Mouse (Mus musculus): ENCODE measurements around the gene Gm10181.
"Not testable (repeated sequence)": the region's sequence is repeated elsewhere in the genome, so short reads cannot be mapped to it uniquely, and the experiment has no call there.

Gene Gm10181

DNA sequence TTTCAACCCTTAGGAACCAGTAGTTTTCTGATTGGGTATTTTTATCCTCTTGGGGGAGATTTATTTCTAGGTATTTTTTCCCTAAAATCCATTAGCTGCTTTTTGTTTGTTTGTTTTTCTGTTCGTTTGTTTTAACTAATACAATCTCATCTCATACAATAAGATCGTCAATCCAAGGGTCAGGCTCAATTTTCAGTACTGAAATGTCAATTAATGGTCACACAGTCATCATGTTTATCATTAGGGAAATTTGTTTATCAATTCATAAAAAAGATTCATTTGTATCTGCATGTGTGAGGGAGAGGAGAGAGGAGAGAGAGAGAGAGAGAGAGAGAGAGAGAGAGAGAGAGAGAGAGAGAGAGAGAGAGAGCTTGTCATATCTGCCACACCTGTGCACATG is at the start of gene Gm10181:
Gm10181 (plus strand) TSS at position 301 of the 400 bp plus-strand sequence.
- in situ Hi-C loops (cut with MboI, MseI), result no loop called here

DNA sequence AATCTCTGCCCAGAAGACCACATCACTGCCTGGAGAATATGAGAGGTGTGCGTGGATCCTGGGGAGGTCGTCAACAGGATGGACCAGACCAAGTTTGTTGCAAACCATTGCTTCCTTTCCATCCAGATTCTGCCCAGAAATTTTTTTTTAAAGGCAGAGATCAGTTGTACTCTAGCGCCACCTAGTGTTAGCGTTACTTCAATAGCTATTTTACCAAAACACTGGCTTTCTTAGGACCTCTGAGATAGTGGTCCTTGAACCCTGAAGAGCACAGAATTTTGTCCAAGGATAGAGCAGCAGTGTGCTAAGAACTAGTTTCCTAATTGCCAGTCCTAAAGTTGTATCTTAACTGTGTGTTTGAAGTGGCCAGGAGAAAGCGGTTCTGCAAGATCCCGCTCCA is 47.6 kb upstream of the Gm10181 start:
- in situ Hi-C loops (cut with MboI, MseI), result loop anchor here (5.0 to 25.0 kb wide), 3 partner anchors 279 to 339 kb away; partner anchors contain the start of gene Tbx20 (in 1 of the 2)

DNA sequence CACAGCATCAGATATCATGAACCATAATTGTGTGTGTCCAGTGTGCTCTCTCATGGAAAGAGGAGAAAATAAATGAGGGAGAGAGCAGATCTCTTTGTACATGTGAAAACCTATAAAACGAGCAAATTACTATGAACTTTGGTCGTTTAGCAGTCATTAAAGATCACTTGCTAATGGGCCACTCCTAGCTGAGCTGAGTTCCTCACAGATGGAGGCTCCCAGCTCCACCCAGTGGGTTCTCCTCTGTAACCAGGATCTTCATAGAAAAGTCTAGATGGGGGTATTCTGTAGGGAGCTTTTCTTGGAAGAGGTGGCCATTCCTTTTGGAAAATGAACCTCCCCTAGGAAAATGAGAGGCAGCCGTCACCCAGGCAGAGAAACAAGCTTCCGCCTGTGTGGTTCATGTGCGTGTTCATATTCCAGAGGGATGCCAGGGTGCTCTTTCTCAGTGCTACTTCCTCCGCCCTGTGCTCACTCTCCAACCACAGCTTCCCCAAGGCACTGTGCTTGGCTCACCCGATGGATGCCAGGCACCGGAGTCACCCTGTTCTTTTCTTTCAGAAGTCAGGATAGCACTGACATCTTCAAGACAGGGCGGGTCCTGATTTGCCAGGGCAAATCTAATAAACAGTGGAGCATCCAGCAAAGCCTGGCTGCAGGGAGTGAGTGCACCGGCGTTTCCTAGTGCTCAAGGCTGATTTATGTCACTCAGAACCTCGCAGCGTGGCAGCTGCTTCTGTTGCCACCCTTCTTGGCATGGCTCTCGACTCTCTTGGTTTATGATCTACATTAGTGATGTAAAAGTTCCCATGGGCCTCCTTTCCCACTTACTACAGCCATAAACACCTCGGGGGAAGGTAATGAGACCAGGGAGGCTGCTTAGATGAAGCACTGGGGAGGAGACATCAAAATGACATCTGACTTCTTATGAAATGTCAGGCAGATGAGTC is 46.8 kb upstream of the Gm10181 start:
- in situ Hi-C loops (cut with MboI, MseI), result loop anchor here (5.0 to 25.0 kb wide), 3 partner anchors 280 to 340 kb away; partner anchors contain the start of gene Tbx20 (in 1 of the 2)

GRCm38 (mm10) chr9:25044325-25044724 is 44.9 kb upstream of the Gm10181 start:
- in situ Hi-C loops (cut with MboI, MseI), result loop anchor here (5.0 to 25.0 kb wide), 3 partner anchors 282 to 342 kb away; partner anchors contain the start of gene Tbx20 (in 1 of the 2)

DNA sequence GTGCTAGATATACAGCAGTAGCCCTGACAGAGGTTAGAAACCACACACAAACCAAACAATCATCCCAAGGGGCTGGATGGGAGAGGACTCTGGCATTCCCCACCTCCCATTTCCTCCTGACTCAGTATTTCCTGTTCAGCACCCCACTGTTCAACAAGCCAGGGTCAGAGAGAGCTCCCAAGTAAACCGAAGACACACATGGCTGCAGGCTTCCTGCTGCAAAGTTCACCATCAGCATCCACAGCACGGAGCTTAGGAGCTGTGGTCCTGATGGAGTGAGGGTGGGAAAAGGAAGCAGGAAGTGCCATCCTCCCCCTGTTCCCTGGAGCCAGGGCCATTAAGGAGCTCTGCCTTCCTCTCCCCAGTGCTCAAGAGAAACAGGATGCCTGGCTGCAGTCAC is 40.9 kb upstream of the Gm10181 start:
- in situ Hi-C loops (cut with MboI, MseI), result loop anchor here in 1 of 2 experiments (25.0 kb wide), 1 partner anchor 286 kb away; the partner anchor contains the start of gene Tbx20

DNA sequence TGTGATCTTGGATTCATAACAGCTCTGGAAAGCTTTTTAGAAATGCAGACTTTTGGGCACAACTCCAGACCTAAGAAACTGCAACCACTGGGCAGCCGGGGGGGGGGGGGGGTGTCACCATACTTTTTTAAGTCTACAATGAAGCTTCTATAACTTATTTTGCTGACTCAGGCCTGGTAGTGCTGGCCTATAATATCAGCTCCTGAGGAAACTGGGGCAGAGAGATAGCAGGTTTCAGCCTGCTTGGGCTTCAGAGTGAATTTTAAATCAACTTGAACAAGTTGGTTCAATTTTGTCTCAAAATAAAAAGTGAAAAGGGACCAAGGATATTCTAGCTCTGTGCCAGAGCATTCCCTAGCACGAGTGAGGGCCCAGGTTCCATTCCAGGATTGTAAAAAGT is 40.3 kb upstream of the Gm10181 start:
- in situ Hi-C loops (cut with MboI, MseI), result loop anchor here in 1 of 2 experiments (25.0 kb wide), 1 partner anchor 287 kb away; the partner anchor contains the start of gene Tbx20

GRCm38 (mm10) chr9:25051901-25052300 is 37.3 kb upstream of the Gm10181 start:
- in situ Hi-C loops (cut with MboI, MseI), result no loop called here

DNA sequence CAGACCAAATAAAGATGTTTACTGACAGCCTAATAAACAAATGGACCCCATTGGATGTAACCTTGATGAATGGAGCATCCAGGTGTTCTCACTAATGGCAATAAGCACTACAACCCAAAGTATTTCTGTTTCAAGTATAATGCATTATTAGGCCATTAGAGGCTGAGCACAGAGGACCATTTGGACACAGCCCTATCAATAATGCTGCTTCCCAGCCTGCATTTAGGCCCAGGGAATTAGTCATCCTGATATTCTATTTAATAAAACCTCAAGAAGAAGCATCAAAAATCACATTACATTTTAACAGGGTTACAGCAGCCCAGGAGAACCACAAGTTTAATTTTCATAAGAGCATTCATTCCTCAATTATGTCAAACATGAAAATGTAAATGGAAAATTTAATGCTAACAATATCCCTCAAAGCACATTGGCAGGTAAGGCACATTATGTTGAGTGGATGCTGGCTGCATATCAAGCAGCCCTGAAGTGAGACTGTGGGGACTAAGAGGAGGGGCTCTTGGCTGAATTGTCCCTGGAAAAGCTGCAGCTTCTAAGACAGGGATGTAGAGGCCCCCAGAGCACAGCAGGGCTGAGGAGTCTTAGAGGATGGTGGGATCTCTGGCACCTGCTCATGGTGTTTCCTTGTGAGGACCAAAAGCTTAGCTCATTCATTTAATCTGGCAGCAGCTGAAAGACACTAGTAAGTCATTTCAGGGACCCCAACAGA is 33.4 kb upstream of the Gm10181 start:
- in situ Hi-C loops (cut with MboI, MseI), result no loop called here

- in situ Hi-C loops (cut with MboI, MseI), result no loop called here
Observed at GRCm38 (mm10) chr9:25058726-25059125, 30.5 kb upstream of the Gm10181 start.

GRCm38 (mm10) chr9:25072666-25073065 is 16.6 kb upstream of the Gm10181 start:
- in situ Hi-C loops (cut with MboI, MseI), result no loop called here

- in situ Hi-C loops (cut with MboI, MseI), result no loop called here
Observed at GRCm38 (mm10) chr9:25075977-25076376, 13.2 kb upstream of the Gm10181 start.

DNA sequence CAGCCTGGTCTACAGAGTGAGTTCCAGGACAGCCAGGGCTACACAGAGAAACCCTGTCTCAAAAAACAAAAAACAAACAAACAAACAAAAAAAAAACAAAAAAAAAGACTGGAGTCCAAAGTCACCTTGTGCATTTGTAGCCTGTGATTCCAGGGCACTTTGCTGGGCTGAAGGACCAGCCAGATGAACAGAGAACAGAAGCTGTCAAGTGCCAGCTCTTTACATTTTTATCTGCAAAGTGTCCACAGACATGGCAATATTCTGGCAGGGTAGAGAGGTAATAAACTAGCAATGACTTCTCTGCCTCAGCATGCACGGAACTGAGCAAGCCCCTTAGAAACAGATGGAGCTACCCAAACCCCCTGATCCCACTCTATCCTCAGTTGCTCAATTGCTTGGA is 12.7 kb upstream of the Gm10181 start:
- in situ Hi-C loops (cut with MboI, MseI), result no loop called here

DNA sequence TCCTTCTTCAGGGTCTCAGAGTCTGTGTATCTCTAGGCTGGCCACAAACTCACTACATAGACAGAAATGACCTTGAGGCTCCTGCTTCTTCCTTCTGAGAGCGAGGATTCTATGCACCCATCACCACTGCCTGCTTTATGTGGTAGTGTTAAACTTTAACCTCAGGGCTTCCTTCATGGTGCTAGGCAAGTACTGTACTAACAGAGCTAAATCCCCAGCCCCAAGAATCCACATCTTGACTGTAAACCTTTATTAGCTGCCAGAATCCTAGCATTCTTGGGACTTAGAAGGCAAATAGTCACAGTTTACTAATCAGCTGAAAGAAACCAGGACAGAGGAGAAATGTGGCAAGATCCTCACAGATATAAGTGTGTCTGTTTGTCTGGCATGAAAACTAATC is 1.6 kb downstream of the Gm10181 start:
- in situ Hi-C loops (cut with MboI, MseI), result no loop called here

- in situ Hi-C loops (cut with MboI, MseI), result no loop called here
Observed at GRCm38 (mm10) chr9:25102881-25103280, 13.7 kb downstream of the Gm10181 start.

GRCm38 (mm10) chr9:25104638-25105037 is 15.4 kb downstream of the Gm10181 start:
- in situ Hi-C loops (cut with MboI, MseI), result no loop called here

GRCm38 (mm10) chr9:25123590-25123989 is 34.4 kb downstream of the Gm10181 start:
- in situ Hi-C loops (cut with MboI, MseI), result not testable (repeated sequence)

GRCm38 (mm10) chr9:25124048-25124447 is 34.8 kb downstream of the Gm10181 start:
- in situ Hi-C loops (cut with MboI, MseI), result no loop called here

- in situ Hi-C loops (cut with MboI, MseI), result no loop called here
Observed at GRCm38 (mm10) chr9:25132253-25132652, 43.0 kb downstream of the Gm10181 start.

DNA sequence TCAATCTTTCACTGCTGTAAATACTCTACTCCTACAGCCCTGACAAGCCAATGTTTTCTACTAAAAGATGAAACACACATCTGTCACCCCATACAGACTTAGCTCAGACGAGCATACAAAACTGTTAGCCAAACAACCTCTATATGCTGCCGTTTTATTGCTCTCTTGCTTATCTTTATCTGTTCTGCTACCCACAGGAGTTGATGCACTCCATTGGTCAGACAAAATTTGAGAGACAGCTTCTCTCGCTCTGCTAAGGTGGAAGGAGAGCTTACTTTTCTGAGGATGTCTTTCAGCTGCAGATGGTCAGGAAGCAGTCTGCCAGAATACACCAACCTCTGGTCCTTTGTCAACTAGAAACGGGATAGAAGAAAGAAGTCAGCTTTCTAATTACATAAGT is 43.7 kb downstream of the Gm10181 start:
- in situ Hi-C loops (cut with MboI, MseI), result no loop called here

- in situ Hi-C loops (cut with MboI, MseI), result no loop called here
Observed at GRCm38 (mm10) chr9:25138900-25139299, 49.7 kb downstream of the Gm10181 start.

Data from T-helper 17 cell (primary cell).